Mouse (Mus musculus) C2C12 (cell line): ENCODE data around the gene Crispld2.

Experiments used
- CEBPB ChIP-seq: IDR thresholded peaks from one replicate; pipeline ENCODE4 v1.6.1; 2011; ENCODE audit warnings: low read depth, mild to moderate bottlenecking, control low read depth, moderate library complexity
- CTCF ChIP-seq: IDR thresholded peaks from one replicate; pipeline ENCODE4 v1.5.1; 2011; ENCODE audit not compliant: control insufficient read depth, insufficient read depth, insufficient read length
- MYOG ChIP-seq: IDR thresholded peaks from one replicate; pipeline ENCODE4 v1.6.1; 2011; ENCODE audit not compliant: control insufficient read depth, insufficient read length; ENCODE audit errors: extremely low read depth
- USF1 ChIP-seq: IDR thresholded peaks from one replicate; pipeline ENCODE4 v1.6.1; 2011; ENCODE audit warnings: low read depth, mild to moderate bottlenecking, control low read depth, moderate library complexity

DNA sequence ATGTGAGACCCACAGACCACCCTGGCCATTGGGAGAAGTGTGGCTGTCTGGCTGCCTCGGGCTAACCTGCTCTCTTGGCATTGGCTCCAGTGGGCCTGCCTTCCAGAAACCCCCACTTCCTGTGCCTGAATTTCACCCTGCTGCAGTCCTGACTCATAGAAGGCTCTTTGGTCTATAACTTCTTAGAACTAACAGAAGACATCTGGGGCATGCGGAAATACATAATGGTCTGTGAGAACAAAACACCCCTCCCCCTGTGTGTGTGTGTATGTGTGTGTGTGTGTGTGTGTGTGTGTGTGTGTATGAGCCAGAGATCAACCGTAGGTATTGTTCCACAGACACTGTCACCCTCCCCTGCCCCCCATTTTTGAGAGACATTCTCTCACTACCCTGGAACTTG is 71.1 kb downstream of the Crispld2 start:
- no peak for TF ChIP-seq CTCF
- TF ChIP-seq CEBPB = no peak
- no peak for TF ChIP-seq USF1
- TF ChIP-seq MYOG = no peak
